Mouse (Mus musculus) c-Kit-positive CD71-positive TER-119-negative erythroid progenitor cells, embryonic 14.5 days (primary cell): ENCODE results near the gene Cst10.

Experiments
- DNase-seq: peaks from one replicate; pipeline ENCODE4 v3.0.0-alpha.2; 2013; ENCODE audit warnings: low read depth

Cst10 gene

DNA sequence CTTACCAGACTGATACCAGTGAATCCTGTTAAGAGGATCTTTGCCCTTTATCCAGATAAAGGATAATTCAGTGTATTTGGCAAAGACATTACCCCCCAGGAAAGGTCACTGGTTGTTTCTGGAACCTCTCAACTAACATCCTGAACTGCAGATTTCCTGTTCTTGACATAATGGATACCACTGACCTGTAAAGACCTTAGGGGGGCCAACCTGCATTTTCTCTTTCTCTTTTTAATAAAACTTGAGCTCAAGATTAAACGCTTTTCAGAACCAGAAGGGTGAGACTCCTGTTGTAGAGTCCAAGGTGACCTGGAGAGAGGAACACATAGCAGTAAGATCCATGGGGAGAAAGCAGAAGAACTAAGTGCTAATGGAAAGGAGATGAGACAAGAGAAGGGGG, at the start of gene Cst10:
Gene Cst10, plus strand, starts transcription at position 301 of the 400 bp plus-strand sequence.
- no peak for DNase-seq

DNA sequence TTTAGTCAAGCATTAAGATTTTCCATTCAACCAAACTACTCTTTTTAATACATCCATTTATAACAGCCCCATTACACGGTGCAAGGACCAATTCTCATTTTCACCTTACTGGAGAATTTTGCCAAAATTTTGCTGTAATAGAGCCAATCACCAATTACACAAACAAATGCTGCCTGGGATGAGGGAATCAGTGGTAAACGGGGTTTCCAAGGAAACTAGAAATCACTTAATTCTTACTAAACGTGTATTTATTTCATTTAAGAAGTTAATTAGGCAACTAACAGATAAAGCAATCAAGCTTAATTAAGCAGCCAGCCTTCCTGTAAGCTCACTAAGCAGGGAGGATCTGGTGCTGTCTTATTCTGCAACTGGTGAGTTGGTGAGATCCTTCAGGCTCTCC, 11.9 kb upstream of the Cst10 start:
- no peak for DNase-seq

DNA sequence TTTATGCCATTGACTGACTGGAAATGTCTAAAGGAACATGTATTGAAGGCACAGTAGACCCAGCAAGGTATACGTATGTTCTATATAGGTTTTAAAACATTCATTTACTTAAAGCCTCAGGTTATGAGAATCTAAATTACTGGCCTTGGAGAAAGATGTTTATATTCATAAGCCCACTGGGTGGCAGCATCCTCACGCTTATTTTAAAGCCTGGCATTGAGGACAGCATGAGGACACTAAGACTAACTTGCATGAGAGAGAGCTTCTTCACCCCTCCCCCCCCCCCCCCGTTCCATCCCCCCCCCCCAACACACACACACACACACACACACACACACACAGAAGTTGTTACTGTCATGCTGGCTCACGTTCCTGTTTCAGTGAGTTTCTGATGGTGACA, 17.7 kb downstream of the Cst10 start:
- no peak for DNase-seq
